Mouse (Mus musculus) liver, embryonic 14.5 days (tissue): ENCODE measurements at regions not wholly inside any gene's neighbourhood (a gene's known extent, or its start where the extent isn't known, plus 50 kb on each side); places are given as distances from the start of the nearest gene placed in this dataset.

ENCODE experiments used
- ATAC-seq: fragments of 200-750 bp; cut with Nextera tagmentation; 2 replicates; pipeline ENCODE4 v1.8.0; 2017; ENCODE audit warnings: moderate number of reproducible peaks, mild to moderate bottlenecking, moderate library complexity; ENCODE audit not compliant: insufficient read depth
- DNase-seq, 3 experiments: peaks; one replicate each; pipeline ENCODE4 v3.0.0-alpha.2; 2012 to 2013; ENCODE audit warnings: low read depth in 3 of 3, low spot score in 3 of 3
- H3K27ac ChIP-seq: fragments of 300-500 bp; sonication (generic); 2 replicates; pipeline ENCODE4 v1.5.1; 2014; ENCODE audit warnings: moderate library complexity, mild to moderate bottlenecking, control low read depth, inconsistent platforms
- H3K27me3 ChIP-seq: fragments of 300-500 bp; sonication (generic); 2 replicates; pipeline ENCODE4 v1.6.1; 2014; ENCODE audit warnings: mild to moderate bottlenecking, low read length, moderate library complexity; ENCODE audit not compliant: control insufficient read depth, insufficient read depth
- H3K36me3 ChIP-seq: fragments of 300-500 bp; sonication (generic); replicated peaks from 2 replicates; pipeline ENCODE4 v1.6.1; 2014; ENCODE audit warnings: low read depth; ENCODE audit not compliant: control insufficient read depth, insufficient read depth
- H3K4me1 ChIP-seq, 2 experiments: fragments of 200-500 bp in 1 of 2; fragments of 300-500 bp in 1 of 2; sonication (generic) in 1 of 2; replicated peaks; 2 replicates each; pipeline ENCODE4 v1.6.1; 2012 to 2014; ENCODE audit warnings: antibody characterized with exemption in 1 of 2, inconsistent platforms in 1 of 2, low read length in 1 of 2; ENCODE audit not compliant: control insufficient read depth in 2 of 2, insufficient read depth in 2 of 2
- H3K4me2 ChIP-seq: fragments of 300-500 bp; sonication (generic); 2 replicates; pipeline ENCODE4 v1.6.1; 2014; ENCODE audit warnings: low read depth, mild to moderate bottlenecking, control low read depth, moderate library complexity
- H3K4me3 ChIP-seq, 2 experiments: fragments of 200-500 bp in 1 of 2; fragments of 300-500 bp in 1 of 2; sonication (generic) in 1 of 2; 2 replicates each; pipeline ENCODE4 v1.5.1; 2012 to 2014; ENCODE audit warnings: low read depth in 2 of 2, low read length in 2 of 2, mild to moderate bottlenecking in 2 of 2, control low read depth in 1 of 2, inconsistent platforms in 1 of 2, moderate library complexity in 1 of 2; ENCODE audit not compliant: insufficient read depth in 1 of 2
- H3K9ac ChIP-seq: fragments of 300-500 bp; sonication (generic); replicated peaks from 2 replicates; pipeline ENCODE4 v1.6.1; 2014; ENCODE audit warnings: mild to moderate bottlenecking, control low read depth, moderate library complexity
- H3K9me3 ChIP-seq: fragments of 300-500 bp; sonication (generic); 2 replicates; pipeline ENCODE4 v1.6.1; 2016; ENCODE audit warnings: low read length, mixed read lengths; ENCODE audit not compliant: control insufficient read depth
- CTCF ChIP-seq: IDR thresholded peaks from 2 replicates; pipeline ENCODE4 v1.5.1; 2016; ENCODE audit warnings: antibody characterized with exemption, low read depth, control low read depth
- EP300 ChIP-seq: IDR thresholded peaks from 2 replicates; pipeline ENCODE4 v1.6.1; 2016; ENCODE audit warnings: antibody characterized with exemption, low read depth
- WGBS: fragments of 180-500 bp; shearing (Covaris S2); extraction: QIAGEN DNeasy Blood & Tissue Kit; methylation state at CpG from one replicate; pipeline ENCODE4 v1.1.7; 2014; ENCODE audit not compliant: insufficient replicate concordance; 5-methylcytosine and 5-hydroxymethylcytosine counted together

DNA sequence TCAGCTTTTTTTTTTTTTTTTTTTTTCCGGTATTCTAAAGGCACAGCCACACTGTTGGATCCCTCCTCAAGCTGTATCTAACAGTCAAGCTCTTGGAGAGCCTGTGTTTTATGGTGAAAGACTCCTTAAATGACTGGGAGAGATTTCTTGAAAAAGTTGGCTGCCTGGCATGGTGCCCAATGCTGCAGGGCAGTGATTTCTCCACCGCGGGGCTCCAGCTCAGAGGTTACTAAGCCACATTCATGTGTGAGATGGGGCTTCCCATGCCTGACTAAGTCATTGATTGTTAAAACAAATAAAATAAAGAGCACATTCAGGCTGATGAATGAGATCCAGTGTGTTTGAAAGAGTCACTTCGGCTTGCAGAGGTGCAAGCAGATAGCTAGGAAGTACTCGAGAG lies 139.2 kb upstream of the Eci2 start:
- Histone ChIP-seq H3K4me2 (no peak overlapping the region), H3K9ac (no peak overlapping the region), H3K27ac (no peak overlapping the region), H3K27me3 (no peaks in the 10 kb centered on the region), H3K4me3 (no peak overlapping the region), H3K4me1 (no peaks in the 10 kb centered on the region), H3K36me3 (no peaks in the 10 kb centered on the region), H3K9me3 (no peaks in the 10 kb centered on the region)
- no peak for ATAC-seq
- TF ChIP-seq CTCF: no peak
- TF ChIP-seq EP300: no peak
- DNase-seq: no peak
- 60% methylated on average over 5 of the region's 5 CpGs for WGBS

GRCm38 (mm10) chr13:35166831-35167541 lies 140.1 kb upstream of the Eci2 start:
- H3K27me3 ChIP-seq: no peaks in the 10 kb centered on the region
- no peaks in the 10 kb centered on the region for H3K9me3 ChIP-seq
- DNase-seq: no peak
- no peak overlapping the region for H3K4me2 ChIP-seq
- no peak for ATAC-seq
- no peak overlapping the region for H3K27ac ChIP-seq
- no peak overlapping the region for H3K4me3 ChIP-seq
- WGBS: 71% methylated on average over 8 of the region's 8 CpGs
- H3K36me3 ChIP-seq: no peaks in the 10 kb centered on the region
- H3K9ac ChIP-seq: no peak overlapping the region
- no peaks in the 10 kb centered on the region for H3K4me1 ChIP-seq
- TF ChIP-seq CTCF (no peak), EP300 (no peak)

DNA sequence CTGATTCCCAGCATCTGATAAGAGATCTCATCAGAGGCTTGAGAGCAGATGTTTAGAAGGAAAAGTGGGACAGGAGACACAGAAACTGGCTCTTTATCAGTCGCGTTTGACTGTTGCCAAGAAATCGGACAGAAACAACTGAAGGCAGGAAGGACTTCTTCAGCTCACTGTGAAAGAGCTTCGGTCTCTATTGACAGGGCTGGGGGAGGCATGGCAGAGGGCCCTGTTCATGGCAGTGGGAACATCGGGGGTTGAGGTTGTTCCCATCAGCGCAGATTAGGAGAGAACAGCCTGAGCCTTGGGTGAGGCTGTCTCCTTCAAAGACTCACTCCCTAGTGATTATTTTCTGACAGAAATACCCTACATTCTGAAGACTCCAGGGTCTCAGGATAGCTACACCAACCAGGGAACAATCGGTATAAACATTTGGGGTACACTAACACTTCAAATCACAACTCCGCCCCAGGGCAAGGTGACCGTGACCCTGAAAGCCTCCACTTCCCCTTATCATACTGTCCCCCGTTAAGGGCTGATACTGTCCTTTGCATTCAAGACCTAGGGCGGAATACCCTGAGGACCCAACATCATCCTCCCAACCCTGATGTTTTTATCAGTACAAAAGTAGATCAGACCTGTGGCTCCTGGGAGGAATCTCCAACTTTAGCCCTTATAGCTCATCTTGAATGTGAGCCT lies 144.8 kb upstream of the Eci2 start:
- ATAC-seq (no peak), DNase-seq (no peak)
- Histone ChIP-seq H3K9ac (no peak overlapping the region), H3K36me3 (no peaks in the 10 kb centered on the region), H3K9me3 (no peaks in the 10 kb centered on the region), H3K4me1 (no peaks in the 10 kb centered on the region), H3K4me3 (no peak overlapping the region), H3K4me2 (no peak overlapping the region), H3K27me3 (no peaks in the 10 kb centered on the region), H3K27ac (no peak overlapping the region)
- WGBS: 64% methylated on average over 11 of the region's 11 CpGs
- TF ChIP-seq CTCF (no peak), EP300 (no peak)

GRCm38 (mm10) chr13:35173522-35173921 lies 146.6 kb upstream of the Eci2 start:
- no peak for ATAC-seq
- WGBS: 42% methylated on average over 2 of the region's 2 CpGs
- H3K27ac ChIP-seq: no peak overlapping the region

DNA sequence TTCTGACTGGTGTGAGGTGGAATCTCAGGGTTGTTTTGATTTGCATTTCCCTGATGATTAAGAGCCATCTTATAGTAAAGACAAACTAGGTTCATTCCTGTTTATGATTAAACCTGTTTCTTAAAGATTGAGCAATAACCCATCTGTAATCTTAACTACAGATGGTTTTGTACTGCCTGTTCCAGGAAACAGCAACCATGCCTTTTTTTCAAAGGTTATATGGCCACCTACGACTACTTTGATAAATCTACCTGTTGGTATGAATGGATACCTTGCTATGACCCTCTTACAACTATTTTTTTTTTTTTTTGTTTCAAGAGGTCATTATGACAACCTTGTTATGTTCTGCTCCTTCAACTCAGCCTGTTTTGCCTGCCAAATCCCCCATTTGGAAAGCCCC lies 148.7 kb upstream of the Eci2 start:
- no peak overlapping the region for H3K27ac ChIP-seq
- H3K4me3 ChIP-seq: no peak overlapping the region
- H3K36me3 ChIP-seq: no peaks in the 10 kb centered on the region
- H3K4me1 ChIP-seq: 0 out of 4 replicates have a peak, but pooled peaks cover 0 to 3% of the 10 kb centered on the region in 2 experiments
- no peak for DNase-seq
- TF ChIP-seq CTCF (no peak), EP300 (no peak)
- H3K9me3 ChIP-seq: no peaks in the 10 kb centered on the region
- no peak overlapping the region for H3K4me2 ChIP-seq
- 42% methylated on average over 1 of the region's 1 CpGs for WGBS
- H3K9ac ChIP-seq: no peak overlapping the region
- no peaks in the 10 kb centered on the region for H3K27me3 ChIP-seq
- no peak for ATAC-seq

More at GRCm38 (mm10) chr13:35173522-35173921, 146.6 kb upstream of the Eci2 start:
- DNase-seq: no peak
- Histone ChIP-seq H3K27me3 (no peaks in the 10 kb centered on the region), H3K4me3 (no peak overlapping the region), H3K9me3 (no peaks in the 10 kb centered on the region), H3K9ac (no peak overlapping the region), H3K4me1 (0 out of 4 replicates have a peak, but pooled peaks cover 0 to 3% of the 10 kb centered on the region in 2 experiments), H3K36me3 (no peaks in the 10 kb centered on the region), H3K4me2 (no peak overlapping the region)
- no peak for TF ChIP-seq EP300
- TF ChIP-seq CTCF: no peak
